Comparison of ENCODE assay signal across 20 mouse cellular contexts in the genomic region with DNA sequence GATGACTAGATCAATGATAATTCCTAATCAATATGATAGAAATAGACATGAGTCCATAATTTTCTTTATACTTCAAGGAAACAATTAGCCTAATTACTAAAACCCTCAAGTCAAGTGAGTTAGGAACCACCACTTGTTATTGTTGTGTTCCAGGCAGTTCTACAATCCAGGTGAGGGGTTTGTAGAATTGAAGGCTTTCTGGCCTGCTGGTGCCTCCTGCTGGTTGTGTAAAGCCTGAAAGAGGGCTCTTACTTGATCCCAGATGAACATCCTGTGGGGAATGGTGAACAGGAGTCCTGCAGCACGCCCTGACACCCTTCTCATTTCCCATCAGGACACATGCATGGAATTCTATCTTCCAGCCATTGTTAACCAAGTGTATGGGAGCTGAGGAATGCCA. TPM values are rescaled to one million over a fixed set of nuclear protein-coding genes. Genes with fewer than 3 reads are reported as not detected.
DNase-seq lines count a peak whose midpoint lies in the region; ATAC-seq and TF ChIP-seq lines count a peak whose summit lies in the region.
"Had no signal": no experiment of that assay in that cellular context is flagged by ENCODE, and none has a peak within 500 bp of the region (broad histone marks: within the 10 kb centered on the region; RNA-seq: fewer than 3 reads in every experiment).

No protein-coding gene starts in this region.

- no peak overlapping the region for H3K27ac ChIP-seq in intestine, postnatal 0 days (ENCODE audit: low read depth, low read length)
- H3K27ac ChIP-seq in intestine, embryonic 15.5 days: no peak overlapping the region
- H3K27ac ChIP-seq: embryonic facial prominence, embryonic 12.5 days; limb, embryonic 13.5 days had no signal

- no peak overlapping the region for H3K4me3 ChIP-seq in intestine, postnatal 0 days (ENCODE audit: low read depth, low read length)
- H3K4me3 ChIP-seq in intestine, embryonic 15.5 days (replicated peaks): no peak overlapping the region
- H3K4me3 ChIP-seq: embryonic facial prominence, embryonic 12.5 days; limb, embryonic 13.5 days had no signal

- no peaks in the 10 kb centered on the region for H3K27me3 ChIP-seq in intestine, postnatal 0 days (replicated peaks; ENCODE audit: control insufficient read depth, insufficient read depth, low read length)
- no peaks in the 10 kb centered on the region for H3K27me3 ChIP-seq in intestine, embryonic 15.5 days (replicated peaks)
- H3K27me3 ChIP-seq: embryonic facial prominence, embryonic 12.5 days; limb, embryonic 13.5 days had no signal

- TF ChIP-seq CTCF in intestine, postnatal 0 days (IDR thresholded peaks at IDR 0.05; ENCODE audit: low read depth): peak; percentile 36

- H3K9ac ChIP-seq in intestine, postnatal 0 days (ENCODE audit: low read depth, low read length): no peak overlapping the region
- H3K9ac ChIP-seq in intestine, embryonic 15.5 days: no peak overlapping the region
- H3K9ac ChIP-seq: embryonic facial prominence, embryonic 12.5 days; limb, embryonic 13.5 days had no signal

- H3K4me1 ChIP-seq in intestine, postnatal 0 days (replicated peaks; ENCODE audit: control insufficient read depth, insufficient read depth, low read length): no peaks in the 10 kb centered on the region
- no peaks in the 10 kb centered on the region for H3K4me1 ChIP-seq in intestine, embryonic 15.5 days (replicated peaks)
- H3K4me1 ChIP-seq: embryonic facial prominence, embryonic 12.5 days; limb, embryonic 13.5 days had no signal

- DNase-seq in CD4-positive helper T cell, adult 2 months (ENCODE audit: low read depth, low spot score): peak; percentile 54
- DNase-seq in induced T-regulatory cell, adult 2 months (ENCODE audit: low read depth): peak; percentile 73
- DNase-seq in thymus, postnatal 0 days (ENCODE audit: low spot score): peak; percentile 53
- DNase-seq in embryo, embryonic 9.5 days (ENCODE audit: extremely low spot score): no peak
- no peak for DNase-seq in embryo, embryonic 11 days
- no peak for DNase-seq in neural tube, embryonic 10.5 days (ENCODE audit: extremely low spot score, low spot score)
- DNase-seq: adrenal gland, postnatal 36 days; cerebellum, postnatal 14 days; gastrocnemius, postnatal 25 days; heart, postnatal 36 days; lung, adult 2 months; right cerebral cortex, adult 18-20 months had no signal

- no peaks in the 10 kb centered on the region for H3K9me3 ChIP-seq in intestine, postnatal 0 days (ENCODE audit: control insufficient read depth)
- no peaks in the 10 kb centered on the region for H3K9me3 ChIP-seq in intestine, embryonic 15.5 days
- H3K9me3 ChIP-seq: embryonic facial prominence, embryonic 12.5 days; limb, embryonic 13.5 days had no signal

- whole genome bisulfite sequencing in intestine, postnatal 0 days: 63% methylated on average over 1 of the region's 1 CpGs
- WGBS in intestine, embryonic 15.5 days: 45% methylated on average over 1 of the region's 1 CpGs

- no peak for ATAC-seq in intestine, postnatal 0 days
- no peak for ATAC-seq in intestine, embryonic 15.5 days

- no peak overlapping the region for H3K4me2 ChIP-seq in intestine, postnatal 0 days (replicated peaks; ENCODE audit: low read depth)
- no peak overlapping the region for H3K4me2 ChIP-seq in intestine, embryonic 15.5 days (replicated peaks)
- H3K4me2 ChIP-seq: embryonic facial prominence, embryonic 12.5 days; heart, embryonic 11.5 days; limb, embryonic 13.5 days had no signal

- H3K36me3 ChIP-seq in intestine, postnatal 0 days (ENCODE audit: control insufficient read depth, insufficient read depth): no peaks in the 10 kb centered on the region
- H3K36me3 ChIP-seq in intestine, embryonic 15.5 days: no peaks in the 10 kb centered on the region
- H3K36me3 ChIP-seq: embryonic facial prominence, embryonic 12.5 days; limb, embryonic 13.5 days had no signal

RNA-seq across cellular contexts. Expression of gene 4922502D21Rik, which starts 13.2 kb away (rescaled TPM):
- not detected in 2 replicates for polyA plus RNA-seq in intestine, postnatal 0 days (2015; fragmentation: Nextera tagmentation; extraction: Ambion mirVana)
- polyA plus RNA-seq in intestine, embryonic 15.5 days (2015; fragmentation: Nextera tagmentation; extraction: Ambion mirVana): not detected in 2 replicates
- polyA plus RNA-seq in thymus, postnatal 0 days (2015; fragmentation: Nextera tagmentation; extraction: Ambion mirVana): 0.17 TPM in 1 of 2 replicates, not detected in the other
- polyA plus RNA-seq: embryonic facial prominence, embryonic 12.5 days; heart, embryonic 11.5 days; kidney, embryonic 16.5 days; limb, embryonic 13.5 days; lung, adult 2 months; midbrain, postnatal 0 days; neural tube, embryonic 14.5 days had no signal

RNA-seq across cellular contexts. Expression of gene Clec12a, which starts 24.1 kb away (rescaled TPM):
- polyA plus RNA-seq in intestine, postnatal 0 days (2015; fragmentation: Nextera tagmentation; extraction: Ambion mirVana): 0.09 and 0.20 TPM in 2 replicates
- 0.80 and 0.87 TPM in 2 replicates for polyA plus RNA-seq in intestine, embryonic 15.5 days (2015; fragmentation: Nextera tagmentation; extraction: Ambion mirVana)
- 3.9 and 4.5 TPM in 2 replicates for polyA plus RNA-seq in thymus, postnatal 0 days (2015; fragmentation: Nextera tagmentation; extraction: Ambion mirVana)

RNA-seq across cellular contexts. Expression of gene Cd69, which starts 43.2 kb away (rescaled TPM):
- 0.12 and 0.16 TPM in 2 replicates for polyA plus RNA-seq in intestine, postnatal 0 days (2015; fragmentation: Nextera tagmentation; extraction: Ambion mirVana)
- 0.19 and 0.28 TPM in 2 replicates for polyA plus RNA-seq in intestine, embryonic 15.5 days (2015; fragmentation: Nextera tagmentation; extraction: Ambion mirVana)
- polyA plus RNA-seq in thymus, postnatal 0 days (2015; fragmentation: Nextera tagmentation; extraction: Ambion mirVana): 53.2 and 58.8 TPM in 2 replicates
- polyA plus RNA-seq: embryonic facial prominence, embryonic 12.5 days; heart, embryonic 11.5 days; kidney, embryonic 16.5 days; midbrain, postnatal 0 days; neural tube, embryonic 14.5 days had no signal

Comparison
In these comparisons a context has a peak if more than half of its experiments do, and no peak if none do; other contexts are left out.
1. DNase-seq: peak in CD4-positive helper T cell, adult 2 months (single experiment), induced T-regulatory cell, adult 2 months (single experiment) and thymus, postnatal 0 days (single experiment); none in embryo, embryonic 9.5 days (single experiment), embryo, embryonic 11 days (single experiment) and neural tube, embryonic 10.5 days (single experiment).
2. RNA of gene Cd69, which starts 43.2 kb away (polyA plus RNA-seq): 53.2 to 58.8 TPM in thymus, postnatal 0 days; 0.19 to 0.28 TPM in intestine, embryonic 15.5 days and 0.12 to 0.16 TPM in intestine, postnatal 0 days; every median in the first group is over 10 times any median in the second.